Mouse (Mus musculus) lung, postnatal 0 days (tissue): ENCODE results near the gene Cep104. TPM values are rescaled to one million over a fixed set of nuclear protein-coding genes. Genes with fewer than 3 reads are reported as not detected.
A peak's percentile ranks its signal among the peaks of the same experiment; 100 is the strongest.

Experiments used
- ATAC-seq: fragments of 200-750 bp; cut with Nextera tagmentation; 2 replicates; pipeline ENCODE4 v1.8.0; 2017; ENCODE audit warnings: moderate library complexity
- DNase-seq: peaks from one replicate; pipeline ENCODE4 v3.0.0-alpha.2; 2016; ENCODE audit warnings: low spot score
- H3K27ac ChIP-seq: fragments of 300-500 bp; sonication (generic); 2 replicates; pipeline ENCODE4 v1.5.1; 2014; ENCODE audit warnings: antibody characterized with exemption, mild to moderate bottlenecking, low read length, mixed read lengths
- H3K27me3 ChIP-seq: fragments of 300-500 bp; sonication (generic); replicated peaks from 2 replicates; pipeline ENCODE4 v1.6.1; 2014; ENCODE audit warnings: low read length, mixed read lengths; ENCODE audit not compliant: insufficient read depth
- H3K36me3 ChIP-seq: fragments of 300-500 bp; sonication (generic); 2 replicates; pipeline ENCODE4 v1.6.1; 2014; ENCODE audit warnings: low read length, mixed read lengths; ENCODE audit not compliant: insufficient read depth
- H3K4me1 ChIP-seq: fragments of 300-500 bp; sonication (generic); 2 replicates; pipeline ENCODE4 v1.6.1; 2014; ENCODE audit warnings: antibody characterized with exemption, low read depth, low read length, mixed read lengths; ENCODE audit not compliant: insufficient read depth
- H3K4me2 ChIP-seq: fragments of 300-500 bp; sonication (generic); replicated peaks from 2 replicates; pipeline ENCODE4 v1.6.1; 2014; ENCODE audit warnings: low read depth, mild to moderate bottlenecking, low read length, moderate library complexity, mixed read lengths
- H3K4me3 ChIP-seq: fragments of 300-500 bp; sonication (generic); 2 replicates; pipeline ENCODE4 v1.5.1; 2014; ENCODE audit warnings: low read depth, low read length
- H3K9ac ChIP-seq: fragments of 300-500 bp; sonication (generic); replicated peaks from 2 replicates; pipeline ENCODE4 v1.6.1; 2014; ENCODE audit warnings: low read depth, mild to moderate bottlenecking
- H3K9me3 ChIP-seq: fragments of 300-500 bp; sonication (generic); 2 replicates; pipeline ENCODE4 v1.6.1; 2016; ENCODE audit warnings: low read length, mixed read lengths
- CTCF ChIP-seq: IDR thresholded peaks from 2 replicates; pipeline ENCODE4 v1.5.1; 2016; ENCODE audit warnings: antibody characterized with exemption, mild to moderate bottlenecking
- EP300 ChIP-seq: IDR thresholded peaks from 2 replicates; pipeline ENCODE4 v1.6.1; 2016; ENCODE audit warnings: antibody characterized with exemption, mild to moderate bottlenecking, control low read depth
- WGBS: fragments of 180-500 bp; shearing (Covaris S2); extraction: QIAGEN DNeasy Blood & Tissue Kit; methylation state at CpG from one replicate; pipeline ENCODE4 v1.1.7; 2014; 5-methylcytosine and 5-hydroxymethylcytosine counted together
- polyA plus RNA-seq: library from polyadenylated mRNA; unstranded; fragments of >200 nt; fragmentation: Nextera tagmentation; extraction: Ambion mirVana; gene quantifications from 2 replicates; pipeline ENCODE4 v1.2.1, GENCODE M21; 2015

The Cep104 gene
- polyA plus RNA-seq, 1 experiment from 2014 or later, result 9.6 TPM

DNA sequence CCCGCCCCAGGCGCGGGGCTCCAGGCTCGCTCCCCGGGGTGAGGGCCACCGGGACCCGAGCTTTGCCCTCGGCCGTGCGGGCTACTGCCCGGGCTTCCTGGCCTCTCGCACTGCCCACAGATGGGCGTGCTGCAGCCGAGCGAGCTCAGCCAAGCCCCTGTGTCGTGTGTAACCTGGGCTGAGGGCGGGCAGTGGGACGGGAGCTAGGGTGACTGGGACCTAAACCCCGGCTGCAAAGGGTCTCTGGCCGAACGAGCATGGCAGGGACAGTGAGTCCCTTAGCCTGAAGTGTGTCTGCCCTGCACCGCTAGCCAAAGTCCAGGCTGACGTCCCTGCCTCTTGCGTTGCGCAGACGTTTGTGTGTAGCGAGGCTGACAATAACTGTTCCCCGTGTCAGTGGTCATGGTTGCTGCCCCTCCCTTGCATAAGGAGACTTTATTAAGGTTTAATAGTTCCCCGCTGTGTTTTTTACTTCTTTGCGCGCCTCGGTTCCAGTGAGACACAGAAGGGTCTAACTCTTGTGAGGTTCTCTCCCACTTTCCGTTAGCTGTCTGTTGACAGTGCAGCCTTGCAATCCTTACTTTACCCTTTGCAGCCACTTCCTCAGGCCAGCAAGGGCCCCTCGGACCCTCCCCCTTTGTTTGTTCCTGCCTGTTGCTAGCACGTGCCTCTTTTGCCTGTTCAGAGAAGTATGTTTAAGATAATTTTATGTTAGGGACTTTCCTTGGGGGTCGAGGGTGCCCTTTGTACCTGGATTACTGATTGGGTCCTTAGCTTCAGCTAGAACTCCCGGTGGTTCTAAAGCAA, 17.3 kb upstream of the Cep104 start:
- DNase-seq (peak; percentile 30), ATAC-seq (no peak)

GRCm38 (mm10) chr4:153962631-153963030, 12.4 kb upstream of the Cep104 start:
- 86% methylated on average over 7 of the region's 7 CpGs for WGBS
- no peak for TF ChIP-seq CTCF
- TF ChIP-seq EP300, result no peak
- DNase-seq, result no peak
- H3K4me3 ChIP-seq, result no peak overlapping the region
- peaks cover 3% of the 10 kb centered on the region; the same call in 1 of the 2 replicates for H3K4me1 ChIP-seq
- no peaks in the 10 kb centered on the region for H3K27me3 ChIP-seq
- H3K4me2 ChIP-seq, result no peak overlapping the region
- no peak for ATAC-seq
- no peak overlapping the region for H3K27ac ChIP-seq
- H3K36me3 ChIP-seq, result peaks cover 16% of the 10 kb centered on the region; the same call in 1 of the 2 replicates
- H3K9ac ChIP-seq, result no peak overlapping the region
- H3K9me3 ChIP-seq, result no peaks in the 10 kb centered on the region

More for the DNA sequence above, 17.3 kb upstream of the Cep104 start:
- H3K27me3 ChIP-seq, result no peaks in the 10 kb centered on the region
- peaks cover 3% of the 10 kb centered on the region; the same call in 1 of the 2 replicates for H3K4me1 ChIP-seq
- H3K36me3 ChIP-seq, result no peaks in the 10 kb centered on the region
- no peaks in the 10 kb centered on the region for H3K9me3 ChIP-seq
- H3K27ac ChIP-seq, result peak overlapping the region; percentile 65
- H3K9ac ChIP-seq, result peak overlapping the region; percentile 53
- peak overlapping the region; percentile 67 for H3K4me3 ChIP-seq
- TF ChIP-seq EP300 (no peak), CTCF (no peak)
- peak overlapping the region; percentile 76 for H3K4me2 ChIP-seq
- 1% methylated on average over 30 of the region's 37 CpGs for WGBS

- no peak for TF ChIP-seq CTCF
- Histone ChIP-seq H3K36me3 (peaks cover 25% of the 10 kb centered on the region), H3K9me3 (no peaks in the 10 kb centered on the region), H3K4me1 (no peaks in the 10 kb centered on the region), H3K9ac (no peak overlapping the region), H3K27me3 (no peaks in the 10 kb centered on the region), H3K27ac (no peak overlapping the region), H3K4me3 (no peak overlapping the region), H3K4me2 (no peak overlapping the region)
- ATAC-seq (no peak), DNase-seq (no peak)
- WGBS, result 85% methylated on average over 5 of the region's 5 CpGs
Measured at GRCm38 (mm10) chr4:153966651-153967050, 8.3 kb upstream of the Cep104 start.

DNA sequence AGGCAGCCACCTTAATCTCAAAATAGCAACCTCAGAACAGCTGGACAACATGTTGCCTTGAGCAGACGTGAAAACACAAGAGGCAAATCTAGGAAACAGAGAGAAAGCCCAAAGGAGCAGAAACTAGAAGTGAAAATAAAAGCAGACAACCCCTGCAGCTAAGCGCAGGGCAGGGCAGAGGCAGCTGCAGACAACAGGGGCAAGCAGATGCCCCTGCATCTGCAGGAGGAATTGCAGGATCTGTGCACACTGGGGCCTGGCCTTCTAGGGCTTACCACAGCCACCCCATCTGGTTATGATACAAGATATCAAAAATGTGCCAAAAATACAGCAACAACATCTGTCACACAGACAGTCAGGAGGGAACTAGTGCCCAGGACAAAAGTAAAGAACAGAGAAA, 7.4 kb upstream of the Cep104 start:
- TF ChIP-seq CTCF (no peak), EP300 (no peak)
- H3K9me3 ChIP-seq, result no peaks in the 10 kb centered on the region
- no peak overlapping the region for H3K4me2 ChIP-seq
- H3K9ac ChIP-seq, result no peak overlapping the region
- peaks cover 25% of the 10 kb centered on the region for H3K36me3 ChIP-seq
- H3K4me1 ChIP-seq, result no peaks in the 10 kb centered on the region
- H3K27ac ChIP-seq, result no peak overlapping the region
- no peak overlapping the region for H3K4me3 ChIP-seq
- DNase-seq (no peak), ATAC-seq (no peak)
- 87% methylated on average over 2 of the region's 2 CpGs for WGBS
- H3K27me3 ChIP-seq, result no peaks in the 10 kb centered on the region

DNA sequence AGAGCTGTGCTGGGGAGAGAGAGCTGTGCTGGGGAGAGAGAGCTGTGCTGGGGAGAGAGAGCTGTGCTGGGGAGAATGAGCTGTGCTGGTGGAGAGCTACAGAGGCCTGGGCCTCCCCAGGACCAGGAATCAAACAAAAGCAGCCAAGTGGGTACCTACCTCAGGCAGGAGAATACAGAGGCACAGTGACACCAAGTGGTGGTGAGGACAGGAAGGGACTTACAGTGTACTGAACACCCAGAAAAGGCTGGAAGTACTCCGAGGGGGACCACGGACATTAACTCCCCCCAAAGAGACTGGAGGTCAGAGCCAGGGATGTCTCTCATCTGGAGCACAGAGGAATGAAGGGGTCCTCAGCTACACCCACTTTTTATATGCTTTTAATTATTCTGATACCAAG, 6.9 kb upstream of the Cep104 start:
- no peaks in the 10 kb centered on the region for H3K27me3 ChIP-seq
- H3K4me3 ChIP-seq, result no peak overlapping the region
- peaks cover 25% of the 10 kb centered on the region for H3K36me3 ChIP-seq
- WGBS, result 83% methylated on average over 2 of the region's 2 CpGs
- H3K4me1 ChIP-seq, result no peaks in the 10 kb centered on the region
- no peak for DNase-seq
- H3K9me3 ChIP-seq, result no peaks in the 10 kb centered on the region
- no peak for ATAC-seq
- TF ChIP-seq EP300 (no peak), CTCF (0 out of 2 replicates have a peak, but pooled peaks have one; percentile 2)
- H3K4me2 ChIP-seq, result no peak overlapping the region
- no peak overlapping the region for H3K27ac ChIP-seq
- no peak overlapping the region for H3K9ac ChIP-seq

DNA sequence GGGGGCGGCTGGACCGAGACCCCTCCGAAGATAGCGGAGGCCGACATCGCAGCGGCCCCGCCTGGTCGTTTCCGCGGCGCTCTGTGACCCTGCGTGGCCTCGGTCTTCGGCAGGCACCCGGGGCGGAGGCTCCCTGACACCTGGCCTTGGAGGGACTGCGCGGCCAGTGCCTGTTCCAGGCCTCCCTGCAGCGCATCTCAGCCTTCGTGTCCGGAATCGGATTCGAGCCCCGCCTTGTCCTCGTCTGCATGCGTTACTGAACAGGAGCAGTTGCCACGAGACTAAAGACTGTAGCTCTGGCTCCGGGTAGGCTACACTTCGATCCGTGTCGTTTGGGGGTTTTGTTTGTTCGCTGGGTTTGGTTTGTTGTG, 283 bp downstream of the Cep104 start:
- WGBS, result 1% methylated on average over 32 of the region's 33 CpGs
- Histone ChIP-seq H3K9ac (peak overlapping the region; percentile 87), H3K27ac (peak overlapping the region; percentile 58; the same call in 1 of the 2 replicates), H3K27me3 (no peaks in the 10 kb centered on the region), H3K36me3 (peaks cover 8% of the 10 kb centered on the region), H3K4me3 (peak overlapping the region; percentile 89), H3K4me1 (peaks cover 5% of the 10 kb centered on the region; the same call in 1 of the 2 replicates), H3K4me2 (peak overlapping the region; percentile 76), H3K9me3 (no peaks in the 10 kb centered on the region)
- peak; percentile 67 for ATAC-seq
- TF ChIP-seq EP300, result no peak
- TF ChIP-seq CTCF, result no peak
- DNase-seq, result no peak
